Mouse (Mus musculus) midbrain, postnatal 0 days (tissue): ENCODE results near the gene Yif1b. TPM values are rescaled to one million over a fixed set of nuclear protein-coding genes. Genes with fewer than 3 reads are reported as not detected.
A peak's percentile ranks its signal among the peaks of the same experiment; 100 is the strongest.

ENCODE experiments used
- ATAC-seq: fragments of 200-750 bp; cut with Nextera tagmentation; 2 replicates; pipeline ENCODE4 v1.8.0; 2017; ENCODE audit warnings: moderate number of reproducible peaks, mild to moderate bottlenecking, moderate TSS enrichment, moderate library complexity; ENCODE audit not compliant: low FRiP score
- DNase-seq: peaks from one replicate; pipeline ENCODE4 v3.0.0-alpha.2; 2015; ENCODE audit warnings: low spot score
- H3K27ac ChIP-seq: fragments of 300-500 bp; sonication (generic); 2 replicates; pipeline ENCODE4 v1.5.1; 2014; ENCODE audit warnings: low read depth, mild to moderate bottlenecking, low read length, mixed read lengths
- H3K27me3 ChIP-seq: fragments of 300-500 bp; sonication (generic); 2 replicates; pipeline ENCODE4 v1.6.1; 2014; ENCODE audit warnings: low read length, control low read depth, mixed read lengths; ENCODE audit not compliant: insufficient read depth
- H3K36me3 ChIP-seq: fragments of 300-500 bp; sonication (generic); 2 replicates; pipeline ENCODE4 v1.6.1; 2014; ENCODE audit warnings: low read length, control low read depth, mixed read lengths; ENCODE audit not compliant: insufficient read depth
- H3K4me1 ChIP-seq: fragments of 300-500 bp; sonication (generic); 2 replicates; pipeline ENCODE4 v1.6.1; 2014; ENCODE audit warnings: mild to moderate bottlenecking, control low read depth, antibody characterized with exemption, low read length, mixed read lengths; ENCODE audit not compliant: insufficient read depth
- H3K4me2 ChIP-seq: fragments of 300-500 bp; sonication (generic); 2 replicates; pipeline ENCODE4 v1.6.1; 2014; ENCODE audit warnings: low read depth, mild to moderate bottlenecking, low read length, mixed read lengths; ENCODE audit not compliant: poor library complexity, severe bottlenecking
- H3K4me3 ChIP-seq: fragments of 300-500 bp; sonication (generic); 2 replicates; pipeline ENCODE4 v1.5.1; 2014; ENCODE audit warnings: low read depth, mild to moderate bottlenecking, low read length, moderate library complexity
- H3K9ac ChIP-seq: fragments of 300-500 bp; sonication (generic); replicated peaks from 2 replicates; pipeline ENCODE4 v1.6.1; 2014; ENCODE audit warnings: mild to moderate bottlenecking, low read length, moderate library complexity, mixed read lengths; ENCODE audit not compliant: poor library complexity, severe bottlenecking
- H3K9me3 ChIP-seq: fragments of 300-500 bp; sonication (generic); 2 replicates; pipeline ENCODE4 v1.6.1; 2016; ENCODE audit warnings: low read length, control low read depth
- CTCF ChIP-seq: IDR thresholded peaks from 2 replicates; pipeline ENCODE4 v1.5.1; 2016; ENCODE audit warnings: antibody characterized with exemption, mild to moderate bottlenecking
- WGBS: fragments of 180-500 bp; shearing (Covaris S2); extraction: QIAGEN DNeasy Blood & Tissue Kit; methylation state at CpG from one replicate; pipeline ENCODE4 v1.1.7; 2014; 5-methylcytosine and 5-hydroxymethylcytosine counted together
- polyA plus RNA-seq: library from polyadenylated mRNA; unstranded; fragments of >200 nt; fragmentation: Nextera tagmentation; extraction: Ambion mirVana; gene quantifications from 2 replicates; pipeline ENCODE4 v1.2.1, GENCODE M21; 2015
- total RNA-seq: library from RNA; depleted of rRNA; stranded (reverse); fragments of >200 nt; gene quantifications from 2 replicates; pipeline ENCODE4 v1.2.3, GENCODE M21; 2014

Yif1b gene
- total and polyA plus RNA-seq, 2 experiments from 2014 or later = 122 to 127 TPM

DNA sequence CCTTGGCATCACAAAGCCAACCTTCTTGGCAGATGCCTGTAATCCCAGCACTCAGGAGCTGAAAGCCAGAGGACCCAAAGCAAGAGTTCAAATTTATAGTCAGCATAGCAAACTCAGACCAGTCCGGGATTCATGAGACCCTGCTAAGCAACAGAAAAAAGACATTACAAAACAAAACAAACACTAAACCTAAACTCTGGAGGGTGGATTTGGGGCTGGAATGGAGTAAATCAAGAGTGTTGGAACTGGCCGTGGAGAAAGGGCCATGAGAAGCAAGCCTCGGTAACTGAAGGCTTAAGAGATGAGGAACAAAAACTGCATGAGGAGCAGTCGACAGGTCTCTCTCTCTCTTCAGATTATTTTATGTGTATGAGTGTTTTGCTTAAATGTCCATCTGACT lies 45.7 kb downstream of the Yif1b start:
- ATAC-seq = no peak
- Histone ChIP-seq H3K4me3 (no peak overlapping the region), H3K4me2 (no peak overlapping the region), H3K27ac (no peak overlapping the region), H3K27me3 (0 out of 2 replicates have a peak, but pooled peaks cover 8% of the 10 kb centered on the region), H3K9me3 (no peaks in the 10 kb centered on the region), H3K36me3 (no peaks in the 10 kb centered on the region), H3K9ac (no peak overlapping the region), H3K4me1 (0 out of 2 replicates have a peak, but pooled peaks cover 2% of the 10 kb centered on the region)
- TF ChIP-seq CTCF = no peak
- 81% methylated on average over 4 of the region's 4 CpGs for WGBS
- DNase-seq = no peak

GRCm38 (mm10) chr7:29284523-29284922 lies 46.4 kb downstream of the Yif1b start:
- ATAC-seq = no peak
- Histone ChIP-seq H3K27ac (no peak overlapping the region), H3K4me3 (no peak overlapping the region), H3K27me3 (0 out of 2 replicates have a peak, but pooled peaks cover 8% of the 10 kb centered on the region), H3K9me3 (no peaks in the 10 kb centered on the region), H3K36me3 (no peaks in the 10 kb centered on the region), H3K9ac (no peak overlapping the region), H3K4me1 (0 out of 2 replicates have a peak, but pooled peaks cover 2% of the 10 kb centered on the region), H3K4me2 (no peak overlapping the region)
- WGBS = 83% methylated on average over 6 of the region's 6 CpGs
- no peak for TF ChIP-seq CTCF
- DNase-seq = no peak

DNA sequence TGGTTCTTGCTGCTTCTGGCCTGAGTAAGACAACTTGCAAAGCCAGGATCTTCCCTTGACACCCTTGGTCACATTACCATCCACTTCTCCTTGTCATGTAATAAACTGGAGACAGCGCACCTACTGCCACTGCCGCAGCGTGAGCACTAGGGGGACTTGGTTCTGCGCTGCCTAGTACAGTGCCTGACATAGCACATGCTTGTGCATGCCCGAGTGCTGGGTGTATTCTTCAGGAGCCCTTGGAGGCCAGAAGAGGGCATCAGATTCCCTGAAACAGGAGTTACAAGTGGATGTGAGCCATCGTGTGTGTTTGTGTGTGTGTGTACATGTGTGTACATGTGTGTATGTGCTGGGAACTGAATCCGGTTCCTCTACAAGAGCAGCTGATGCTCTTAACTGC lies 49.4 kb downstream of the Yif1b start:
- Histone ChIP-seq H3K27ac (no peak overlapping the region), H3K4me1 (no peaks in the 10 kb centered on the region), H3K27me3 (0 out of 2 replicates have a peak, but pooled peaks cover 8% of the 10 kb centered on the region), H3K4me3 (no peak overlapping the region), H3K4me2 (no peak overlapping the region), H3K9ac (no peak overlapping the region), H3K9me3 (no peaks in the 10 kb centered on the region), H3K36me3 (no peaks in the 10 kb centered on the region)
- TF ChIP-seq CTCF = peak; percentile 20
- ATAC-seq (no peak), DNase-seq (no peak)
- 90% methylated on average over 7 of the region's 7 CpGs for WGBS

DNA sequence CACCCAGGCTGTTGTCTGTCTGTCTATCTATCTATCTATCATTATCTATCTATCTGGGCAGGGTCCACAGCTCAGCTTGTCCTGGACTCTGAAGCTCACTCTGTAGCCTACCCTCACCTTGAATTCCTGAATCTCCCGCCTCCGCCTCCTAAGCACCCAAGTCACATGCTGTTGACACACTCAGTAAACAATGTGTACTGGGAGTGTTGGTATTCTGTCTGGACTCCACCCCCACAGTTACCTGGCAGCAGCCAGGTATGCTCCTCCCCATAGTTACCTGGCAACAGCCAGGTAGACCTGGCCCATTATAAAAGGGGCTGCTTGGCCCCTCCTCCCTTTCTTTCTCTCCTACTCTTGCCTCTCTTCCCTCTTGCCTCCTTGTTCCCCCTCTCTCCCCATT lies 50.0 kb downstream of the Yif1b start:
- ATAC-seq = no peak

GRCm38 (mm10) chr7:29288942-29289638 lies 51.0 kb downstream of the Yif1b start, which contains the start of gene Ppp1r14a:
TSS of gene Ppp1r14a (plus strand) at chr7:29289308.
- DNase-seq (no peak), ATAC-seq (0 out of 2 replicates have a peak, but pooled peaks have one; percentile 14)
- Histone ChIP-seq H3K4me3 (peak within 1 kb of the TSS; percentile 32), H3K9me3 (no peaks in the 10 kb centered on the region), H3K36me3 (no peaks in the 10 kb centered on the region), H3K4me1 (no peaks in the 10 kb centered on the region), H3K27me3 (0 out of 2 replicates have a peak, but pooled peaks cover 5% of the 10 kb centered on the region), H3K4me2 (peak within 1 kb of the TSS; percentile 56), H3K9ac (peak within 1 kb of the TSS; percentile 20), H3K27ac (no peak within 1 kb of the TSS)
- peak; percentile 73 for TF ChIP-seq CTCF
- WGBS = 1% methylated on average over 55 of the region's 59 CpGs

More for the DNA sequence above, 50.0 kb downstream of the Yif1b start:
- no peak overlapping the region for H3K27ac ChIP-seq
- no peak for DNase-seq
- no peaks in the 10 kb centered on the region for H3K4me1 ChIP-seq
- WGBS = 95% methylated on average over 2 of the region's 2 CpGs
- no peak overlapping the region for H3K9ac ChIP-seq
- no peaks in the 10 kb centered on the region for H3K36me3 ChIP-seq
- 0 out of 2 replicates have a peak, but pooled peaks cover 5% of the 10 kb centered on the region for H3K27me3 ChIP-seq
- TF ChIP-seq CTCF = no peak
- H3K4me2 ChIP-seq = no peak overlapping the region
- no peaks in the 10 kb centered on the region for H3K9me3 ChIP-seq
- H3K4me3 ChIP-seq = no peak overlapping the region

DNA sequence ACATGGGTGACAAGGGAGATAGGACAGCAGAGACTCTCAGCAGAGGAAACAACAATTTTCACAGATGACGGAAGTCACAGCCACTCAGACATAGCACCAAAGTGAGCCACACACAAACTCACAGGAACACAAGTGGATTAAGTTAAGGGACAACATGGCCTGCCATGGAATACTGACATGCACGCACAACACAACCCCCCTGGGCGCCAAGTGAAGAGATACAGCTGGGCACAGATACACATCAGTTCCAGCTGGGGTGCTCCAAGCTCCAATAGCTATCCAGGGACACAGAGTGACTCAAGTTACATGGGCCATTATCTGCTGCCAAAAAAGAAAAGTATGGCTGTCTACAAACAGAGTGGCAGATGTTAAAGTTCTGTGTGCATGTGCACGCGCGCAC lies 51.7 kb downstream of the Yif1b start:
- Histone ChIP-seq H3K36me3 (no peaks in the 10 kb centered on the region), H3K9me3 (no peaks in the 10 kb centered on the region), H3K27me3 (0 out of 2 replicates have a peak, but pooled peaks cover under 1% of the 10 kb centered on the region), H3K4me2 (no peak overlapping the region), H3K27ac (no peak overlapping the region), H3K9ac (no peak overlapping the region), H3K4me3 (no peak overlapping the region), H3K4me1 (no peaks in the 10 kb centered on the region)
- 82% methylated on average over 6 of the region's 6 CpGs for WGBS
- no peak for ATAC-seq
- no peak for DNase-seq
- TF ChIP-seq CTCF = no peak
